Mouse (Mus musculus) gastrocnemius, adult 18-20 months (tissue): ENCODE measurements around the gene Neil3. TPM values are rescaled to one million over a fixed set of nuclear protein-coding genes. Genes with fewer than 3 reads are reported as not detected.
"Not testable (repeated sequence)": the region's sequence is repeated elsewhere in the genome, so short reads cannot be mapped to it uniquely, and the experiment has no call there.

Experiments
- DNase-seq: peaks from one replicate; pipeline ENCODE4 v3.0.0; 2021; ENCODE audit warnings: low spot score
- total RNA-seq, 2 experiments: library from RNA; stranded (reverse); gene quantifications; 2 replicates each; pipeline ENCODE4 v1.2.3; 2021

Gene Neil3
- total RNA-seq, 2 experiments from 2014 or later: not detected

- not testable (repeated sequence) for DNase-seq
These were observed 100.8 kb downstream of the Neil3 start for GRCm38 (mm10) chr8:53538049-53538448.

Other genes starting within 250 kb of the Neil3 start
- 10 to 100 TPM in 1 of 2 experiments, 1 to 10 TPM in 1; 9.7 to 12.2 TPM for gene Aga, start 127.3 kb downstream of the Neil3 start, total RNA-seq